Mouse (Mus musculus) megakaryocyte, embryonic 14.5 days (primary cell): Measurements from ENCODE around the gene Mzf1.

Experiments
- FLI1 ChIP-seq: IDR thresholded peaks from 2 replicates; pipeline ENCODE4 v1.6.1; 2012; ENCODE audit warnings: low read length, inconsistent platforms, mixed read lengths
- GATA1 ChIP-seq: IDR thresholded peaks from 3 replicates; pipeline ENCODE4 v1.6.1; 2012; ENCODE audit warnings: mixed read lengths, low read length, inconsistent platforms, borderline replicate concordance

GRCm38 (mm10) chr7:13014275-13014839, 40.2 kb downstream of the Mzf1 start:
- TF ChIP-seq GATA1 (no peak), FLI1 (no peak)
